Mouse (Mus musculus) liver, embryonic 11.5 days (tissue): ENCODE data around the gene Pbld1. TPM values are rescaled to one million over a fixed set of nuclear protein-coding genes. Genes with fewer than 3 reads are reported as not detected.

Experiments used
- polyA plus RNA-seq: library from polyadenylated mRNA; unstranded; fragments of >200 nt; fragmentation: Nextera tagmentation; extraction: Ambion mirVana; gene quantifications from 2 replicates; pipeline ENCODE4 v1.2.1, GENCODE M21; 2014

Pbld1 gene
- polyA plus RNA-seq, 1 experiment from 2014 or later = 2.5 TPM

Other genes starting within 250 kb of the Pbld1 start
- gene Tet1, start 151.2 kb upstream of the Pbld1 start, polyA plus RNA-seq = 11.7 and 12.9 TPM in 2 replicates
- gene Slc25a16, start 139.5 kb upstream of the Pbld1 start, polyA plus RNA-seq = 13.5 and 15.7 TPM in 2 replicates
- 58.1 and 61.6 TPM in 2 replicates for gene Dna2, start 113.1 kb upstream of the Pbld1 start, polyA plus RNA-seq
- 5.7 and 9.8 TPM in 2 replicates for gene Rufy2, start 79.9 kb upstream of the Pbld1 start, polyA plus RNA-seq
- 52.6 and 57.1 TPM in 2 replicates for gene Hnrnph3, start 35.9 kb upstream of the Pbld1 start, polyA plus RNA-seq
- 0.73 and 1.2 TPM in 2 replicates for gene Pbld2, start 35.8 kb upstream of the Pbld1 start, polyA plus RNA-seq
- not detected in 2 replicates for gene Atoh7, start 39.5 kb downstream of the Pbld1 start, polyA plus RNA-seq
- 0.16 and 0.30 TPM in 2 replicates for gene Mypn, start 143.8 kb downstream of the Pbld1 start, polyA plus RNA-seq
- 46.1 and 48.8 TPM in 2 replicates for gene Herc4, start 183.6 kb downstream of the Pbld1 start, polyA plus RNA-seq